Mouse (Mus musculus): ENCODE data around the gene Csgalnact2.

DNA sequence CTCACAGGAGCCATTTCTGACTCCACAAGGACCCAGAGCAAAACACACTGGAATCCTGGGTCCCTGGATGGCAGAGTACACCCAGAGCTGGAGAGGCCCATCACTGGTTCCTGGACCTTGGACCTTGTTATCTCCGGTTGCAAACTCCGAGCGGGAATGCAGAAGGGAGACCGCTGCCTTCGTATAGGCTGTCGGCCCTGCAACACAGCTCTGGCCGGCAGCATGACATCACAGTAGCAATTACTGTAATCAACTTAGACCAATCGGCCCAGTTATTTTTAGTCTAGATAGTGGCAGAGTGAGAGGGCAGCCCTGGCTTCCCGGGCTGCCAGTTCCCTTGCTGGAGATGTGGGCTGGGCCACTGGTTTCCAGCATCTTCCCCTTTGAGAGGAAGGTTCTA is 49.7 kb upstream of the Csgalnact2 start:
- TF ChIP-seq EP300 (IDR thresholded peaks at IDR 0.05; ENCODE audit: low read depth), result no peak
- no peak for TF ChIP-seq CTCF (IDR thresholded peaks at IDR 0.05; ENCODE audit: low read depth)

Data from liver, embryonic 14.5 days (tissue).